Mouse (Mus musculus): ENCODE results near the gene Dner. TPM values are rescaled to one million over a fixed set of nuclear protein-coding genes. Genes with fewer than 3 reads are reported as not detected.

The Dner gene
- total RNA-seq, 2 experiments from 2014 or later, result 280 to 333 TPM

GRCm38 (mm10) chr1:84408873-84409272 lies 287.1 kb downstream of the Dner start:
- intact Hi-C loops (cut with DNase I), result no loop called here
- no peak for DNase-seq

DNA sequence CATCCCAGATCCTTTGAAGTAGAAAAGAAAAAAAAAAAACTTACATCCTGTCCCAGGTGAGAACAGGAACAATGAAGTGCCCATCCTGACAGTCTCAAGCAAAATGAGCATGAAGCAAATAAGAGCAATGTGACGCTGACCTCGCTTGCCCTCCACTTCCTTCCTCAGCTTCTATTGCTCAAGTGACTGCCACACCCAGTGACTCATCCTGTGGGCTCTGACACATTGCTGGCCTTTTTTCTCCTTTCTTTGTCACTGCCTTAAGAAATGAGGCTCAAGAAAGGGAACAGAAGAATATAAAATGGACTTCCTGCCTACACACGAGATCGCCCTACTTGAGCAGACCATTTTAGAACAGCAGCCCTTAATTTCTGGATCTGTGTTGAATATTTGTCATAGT lies 289.1 kb downstream of the Dner start:
- no peak for DNase-seq

GRCm38 (mm10) chr1:84405551-84406290 lies 290.3 kb downstream of the Dner start:
- no peak for DNase-seq
- intact Hi-C loops (cut with DNase I), result no loop called here

More for the DNA sequence above, 289.1 kb downstream of the Dner start:
- intact Hi-C loops (cut with DNase I), result no loop called here

DNA sequence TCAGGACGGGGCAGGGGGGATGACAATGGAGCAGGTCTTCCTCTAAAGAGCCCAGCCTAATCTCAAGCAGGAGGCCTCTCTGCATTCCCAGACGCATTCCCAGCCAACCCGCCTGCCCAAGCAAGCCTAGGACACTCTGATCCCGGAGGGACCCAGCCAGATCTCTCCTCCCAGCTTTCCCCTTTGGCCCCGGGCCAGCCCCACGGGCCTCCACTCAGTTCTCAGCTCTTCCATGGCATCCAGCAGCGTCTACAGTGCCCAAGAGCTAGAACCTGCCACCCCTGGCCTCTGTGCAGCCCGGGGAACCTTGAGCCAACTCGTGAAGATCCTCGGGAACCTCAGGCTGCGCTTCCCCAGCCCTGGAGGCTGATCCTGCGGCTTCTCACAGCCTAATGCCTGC lies 291.1 kb downstream of the Dner start:
- peak; percentile 27 for DNase-seq
- intact Hi-C loops (cut with DNase I), result no loop called here

DNA sequence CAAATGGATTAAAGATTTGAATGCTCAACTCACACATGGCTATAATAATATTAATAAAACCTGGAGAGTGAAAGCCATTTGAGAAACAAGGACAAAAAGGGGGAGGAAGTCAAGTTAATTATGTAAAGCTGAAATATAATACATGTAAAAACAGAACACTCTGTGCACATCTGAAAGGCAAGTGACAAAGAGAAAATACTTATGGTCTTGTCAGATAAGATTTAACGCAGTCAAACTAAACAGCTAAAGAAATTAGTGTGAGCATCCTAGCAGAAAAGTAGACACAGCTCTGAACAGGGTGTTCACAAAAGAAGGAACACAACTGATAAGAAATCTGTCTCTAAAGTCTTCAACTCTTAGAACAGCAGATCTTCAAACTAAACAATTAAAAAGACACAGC lies 293.9 kb downstream of the Dner start:
- no peak for DNase-seq
- intact Hi-C loops (cut with DNase I), result no loop called here

GRCm38 (mm10) chr1:84399671-84400070 lies 296.4 kb downstream of the Dner start:
- DNase-seq, result no peak
- intact Hi-C loops (cut with DNase I), result no loop called here

- intact Hi-C loops (cut with DNase I), result no loop called here
- DNase-seq, result no peak
Observed at GRCm38 (mm10) chr1:84399118-84399517, 296.9 kb downstream of the Dner start.

GRCm38 (mm10) chr1:84396787-84397186 lies 299.2 kb downstream of the Dner start:
- intact Hi-C loops (cut with DNase I), result no loop called here
- no peak for DNase-seq

GRCm38 (mm10) chr1:84395928-84396327 lies 300.1 kb downstream of the Dner start:
- intact Hi-C loops (cut with DNase I), result no loop called here
- no peak for DNase-seq

GRCm38 (mm10) chr1:84390961-84391360 lies 305.1 kb downstream of the Dner start:
- no peak for DNase-seq
- intact Hi-C loops (cut with DNase I), result no loop called here

GRCm38 (mm10) chr1:84387616-84388015 lies 308.4 kb downstream of the Dner start:
- intact Hi-C loops (cut with DNase I), result no loop called here
- DNase-seq, result peak; percentile 10

DNA sequence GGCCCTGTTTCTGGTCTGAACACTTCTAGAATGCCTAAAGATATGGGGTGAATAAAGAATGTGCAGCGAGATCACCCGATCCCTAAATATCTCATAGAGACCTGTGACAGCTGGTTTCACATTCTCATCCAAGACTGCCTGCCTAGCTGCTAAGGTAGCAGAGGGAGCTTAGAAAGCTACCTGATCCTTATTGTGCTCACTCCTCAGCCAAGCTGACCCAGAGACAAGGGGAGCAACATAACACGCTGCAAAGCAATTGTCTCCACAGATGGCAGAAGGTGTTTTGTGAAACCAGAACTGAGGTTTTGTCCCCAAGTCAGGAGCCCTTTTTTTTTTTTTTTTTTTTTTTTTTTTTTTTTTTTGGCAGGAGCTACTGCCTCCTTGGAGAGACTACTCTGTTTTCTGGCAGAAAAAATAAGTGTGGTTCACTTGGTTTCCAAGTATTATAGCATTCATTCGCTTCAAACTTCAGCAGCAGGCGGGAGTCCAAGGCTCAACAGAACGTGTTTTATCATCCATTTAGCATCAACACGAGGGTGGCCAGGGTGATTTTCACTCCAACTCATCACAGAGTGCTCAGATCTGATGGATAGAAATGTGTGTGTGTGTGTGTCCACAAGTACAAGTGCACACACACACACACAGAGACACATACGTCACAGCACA lies 309.4 kb downstream of the Dner start:
- DNase-seq, result peak; percentile 22
- intact Hi-C loops (cut with DNase I), result no loop called here

- intact Hi-C loops (cut with DNase I), result no loop called here
- DNase-seq, result no peak
Observed at GRCm38 (mm10) chr1:84382709-84383108, 313.3 kb downstream of the Dner start.

DNA sequence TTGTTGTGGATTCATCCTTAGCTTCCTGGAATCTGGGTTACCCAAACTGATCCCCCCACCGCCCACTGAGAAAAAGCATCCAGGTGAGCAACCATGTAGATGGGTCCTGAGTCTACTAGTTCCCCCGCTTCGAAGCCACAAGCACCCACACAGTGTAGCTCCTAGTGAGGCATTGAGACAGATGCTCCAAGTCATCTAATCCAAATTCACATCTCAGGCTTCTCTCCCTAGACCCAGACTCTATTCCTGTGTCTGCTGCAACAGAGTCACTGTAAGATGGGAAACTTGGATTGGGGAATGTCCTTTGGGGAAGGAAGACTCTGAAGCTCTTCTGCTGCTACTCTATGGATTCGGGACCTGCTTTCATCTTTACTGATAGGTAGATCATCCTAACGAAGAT lies 314.0 kb downstream of the Dner start:
- intact Hi-C loops (cut with DNase I), result no loop called here
- DNase-seq, result no peak

- no peak for DNase-seq
- intact Hi-C loops (cut with DNase I), result no loop called here
Observed at GRCm38 (mm10) chr1:84380895-84381294, 315.1 kb downstream of the Dner start.

GRCm38 (mm10) chr1:84367733-84368132 lies 328.3 kb downstream of the Dner start:
- intact Hi-C loops (cut with DNase I), result no loop called here

GRCm38 (mm10) chr1:84366553-84366952 lies 329.5 kb downstream of the Dner start:
- DNase-seq, result no peak

More at GRCm38 (mm10) chr1:84367733-84368132, 328.3 kb downstream of the Dner start:
- no peak for DNase-seq

DNA sequence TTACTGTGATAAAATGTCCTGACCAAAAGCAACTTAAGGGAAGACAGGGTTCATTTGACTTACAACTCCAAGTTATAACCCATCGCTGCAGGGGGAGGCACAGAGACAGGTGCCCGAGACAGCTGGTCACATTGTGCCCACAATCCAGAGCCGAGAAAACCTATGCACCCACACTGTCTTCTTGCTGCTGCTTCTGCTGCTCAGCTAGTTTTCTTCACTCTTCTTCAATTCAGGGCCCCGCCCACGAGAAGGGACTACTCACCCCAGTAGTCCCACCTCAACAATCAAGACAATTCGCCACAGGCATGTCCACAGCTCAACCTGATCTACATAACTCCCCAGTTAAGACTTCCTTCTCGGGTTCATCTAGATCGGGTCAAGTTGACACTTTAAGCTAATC lies 332.1 kb downstream of the Dner start, which contains the start of gene Pid1:
Gene Pid1, minus strand, starts transcription at position 214 of the 400 bp plus-strand sequence.
- intact Hi-C loops (cut with DNase I), result no loop called here
- no peak for DNase-seq

More at GRCm38 (mm10) chr1:84366553-84366952, 329.5 kb downstream of the Dner start:
- intact Hi-C loops (cut with DNase I), result no loop called here

GRCm38 (mm10) chr1:84362709-84363617 lies 333.1 kb downstream of the Dner start:
- intact Hi-C loops (cut with DNase I), result no loop called here
- no peak for DNase-seq

GRCm38 (mm10) chr1:84362209-84362608 lies 333.8 kb downstream of the Dner start:
- DNase-seq, result no peak
- intact Hi-C loops (cut with DNase I), result no loop called here

- no peak for DNase-seq
- intact Hi-C loops (cut with DNase I), result no loop called here
Observed at GRCm38 (mm10) chr1:84361389-84361788, 334.6 kb downstream of the Dner start.
